Mouse (Mus musculus) granulocyte monocyte progenitor cell, adult 5-6 weeks (primary cell): ENCODE data around the gene Mtm1. TPM values are rescaled to one million over a fixed set of nuclear protein-coding genes. Genes with fewer than 3 reads are reported as not detected.

Source experiments
- ATAC-seq: replicated peaks from 2 replicates; pipeline ENCODE4 v1.8.0; 2016; ENCODE audit warnings: mild to moderate bottlenecking, moderate TSS enrichment, inconsistent platforms; ENCODE audit not compliant: poor library complexity, severe bottlenecking
- total RNA-seq, 2 experiments: library from RNA; stranded (forward) in 1 of 2; stranded (reverse) in 1 of 2; fragments of 200-712, 200-1000 nt in 1 of 2; fragments of >200 nt in 1 of 2; fragmentation: Nextera tagmentation in 1 of 2; gene quantifications; 2 replicates each; pipeline ENCODE4 v1.2.3; 2014 to 2017

Mtm1 gene
- total RNA-seq (2014; fragmentation: Nextera tagmentation) = 26.0 and 28.3 TPM in 2 replicates
- 28.8 and 43.0 TPM in 2 replicates for total RNA-seq (2017)

DNA sequence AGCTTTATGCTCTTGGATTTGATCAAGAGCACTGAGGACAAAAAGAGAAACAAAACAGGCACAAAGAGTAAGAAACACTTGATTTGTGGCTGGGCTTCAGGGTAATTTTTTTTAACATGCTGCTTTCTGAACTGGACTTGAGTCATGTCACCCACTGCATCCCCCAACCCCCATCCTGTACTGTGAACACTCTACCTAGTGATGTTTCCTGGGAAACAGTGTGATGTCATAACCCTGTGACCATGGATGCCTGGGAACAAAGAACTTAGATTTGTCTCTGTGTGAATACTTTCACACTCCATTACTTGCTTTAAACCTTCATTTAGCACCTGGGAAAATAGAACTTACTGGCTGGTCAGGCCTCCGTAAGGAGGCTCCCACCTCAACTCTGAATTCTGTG lies at the start of gene Mtm1:
Mtm1 (plus strand) TSS at position 301 of the 400 bp plus-strand sequence.
- ATAC-seq = no peak

DNA sequence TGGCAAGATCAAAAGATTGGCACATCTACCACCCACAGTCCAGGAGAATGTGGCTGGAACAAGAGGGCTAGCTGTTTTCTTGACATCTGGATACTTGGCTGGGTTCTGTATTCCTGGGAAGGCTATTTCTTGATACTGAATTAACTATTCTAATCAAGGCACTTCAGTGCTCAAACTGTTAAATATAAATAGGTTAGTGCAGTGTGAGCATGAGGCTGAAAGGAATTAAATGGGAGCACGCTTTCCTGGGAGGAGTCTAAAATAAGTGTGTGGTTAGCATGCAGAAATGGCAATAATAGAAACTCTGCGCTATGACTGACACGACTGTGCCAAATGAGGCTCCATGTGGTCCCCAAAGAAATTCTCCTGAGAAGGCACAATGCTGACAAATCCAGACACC lies 29.0 kb upstream of the Mtm1 start:
- ATAC-seq = no peak

- no peak for ATAC-seq
Measured at GRCm38 (mm10) chrX:71183671-71184070, 26.9 kb upstream of the Mtm1 start.

DNA sequence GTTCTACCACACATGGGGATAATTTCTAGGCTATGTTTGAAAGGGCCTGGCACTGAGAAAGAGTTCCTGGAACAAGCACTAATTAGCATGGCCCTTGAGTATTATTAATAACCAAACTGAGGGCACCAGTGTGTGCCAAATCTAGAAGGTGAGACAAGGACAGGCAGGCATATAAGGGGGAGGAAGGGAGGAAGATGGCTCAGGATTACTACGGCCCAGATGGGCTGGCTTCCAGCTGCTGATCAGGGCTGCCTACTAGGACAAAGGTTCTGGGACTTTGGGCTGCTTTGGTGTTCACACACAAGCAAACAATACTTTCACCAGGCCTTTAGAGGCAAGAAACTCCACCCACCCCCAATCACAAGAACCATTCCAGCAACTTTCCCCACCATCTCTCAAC lies 24.2 kb upstream of the Mtm1 start:
- ATAC-seq = no peak

GRCm38 (mm10) chrX:71204776-71205175 lies 5.8 kb upstream of the Mtm1 start:
- ATAC-seq = peak; percentile 66

- peak; percentile 93 for ATAC-seq
Measured at GRCm38 (mm10) chrX:71205821-71206542, 4.6 kb upstream of the Mtm1 start.

- ATAC-seq = peak; percentile 73
Measured at GRCm38 (mm10) chrX:71206595-71206994, 4.0 kb upstream of the Mtm1 start.

GRCm38 (mm10) chrX:71212911-71213310 lies 2.3 kb downstream of the Mtm1 start:
- ATAC-seq = no peak

- ATAC-seq = peak; percentile 91
Measured at GRCm38 (mm10) chrX:71214441-71215112, 4.0 kb downstream of the Mtm1 start.

GRCm38 (mm10) chrX:71215113-71215708 lies 4.6 kb downstream of the Mtm1 start:
- ATAC-seq = peak; percentile 78

GRCm38 (mm10) chrX:71216879-71217278 lies 6.3 kb downstream of the Mtm1 start:
- no peak for ATAC-seq

GRCm38 (mm10) chrX:71218853-71219252 lies 8.3 kb downstream of the Mtm1 start:
- no peak for ATAC-seq

DNA sequence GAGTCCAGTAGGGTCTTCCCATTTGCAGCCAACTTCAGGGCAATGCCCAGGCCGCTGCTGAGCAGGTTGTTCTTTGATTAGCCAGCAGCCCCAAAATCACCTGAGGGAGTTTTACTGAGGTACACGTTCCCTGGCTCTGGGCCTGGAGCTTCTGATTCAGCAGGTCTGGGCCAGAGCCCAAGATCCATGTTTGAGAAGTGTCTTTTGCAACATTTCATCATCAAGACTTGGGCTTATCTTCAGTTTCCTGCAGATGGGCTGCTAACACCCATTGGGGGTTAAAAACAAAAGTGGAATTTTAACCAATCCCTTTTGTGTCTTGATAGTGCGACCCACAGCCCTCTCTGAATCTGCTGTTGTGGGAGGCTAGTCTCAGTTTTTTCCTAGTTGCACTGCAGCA lies 10.3 kb downstream of the Mtm1 start:
- ATAC-seq = peak; percentile 81

- ATAC-seq = peak; percentile 60
Measured at GRCm38 (mm10) chrX:71222648-71223408, 12.3 kb downstream of the Mtm1 start.

- ATAC-seq = peak; percentile 60
Measured at GRCm38 (mm10) chrX:71226881-71227280, 16.3 kb downstream of the Mtm1 start.

DNA sequence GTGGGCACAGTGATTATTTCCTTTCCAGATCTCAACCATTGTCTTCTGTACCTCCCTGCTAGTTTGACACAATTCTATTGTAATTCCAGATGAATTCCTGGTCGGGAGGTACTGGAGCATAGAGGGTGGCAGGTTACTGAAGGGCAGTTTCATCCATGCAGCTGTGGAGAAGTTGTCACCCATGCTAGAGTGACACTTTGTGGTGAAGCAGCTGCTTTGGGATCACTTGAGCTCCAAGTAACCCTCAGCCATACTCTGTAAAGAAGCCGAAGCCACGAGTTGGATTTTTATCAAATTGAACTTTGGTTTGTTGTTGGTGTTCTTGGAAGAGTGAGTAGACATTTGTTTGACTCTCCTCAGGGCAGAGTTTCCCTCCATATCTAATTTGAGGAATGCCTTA lies 17.6 kb downstream of the Mtm1 start:
- ATAC-seq = no peak

GRCm38 (mm10) chrX:71230847-71231246 lies 20.3 kb downstream of the Mtm1 start:
- no peak for ATAC-seq

DNA sequence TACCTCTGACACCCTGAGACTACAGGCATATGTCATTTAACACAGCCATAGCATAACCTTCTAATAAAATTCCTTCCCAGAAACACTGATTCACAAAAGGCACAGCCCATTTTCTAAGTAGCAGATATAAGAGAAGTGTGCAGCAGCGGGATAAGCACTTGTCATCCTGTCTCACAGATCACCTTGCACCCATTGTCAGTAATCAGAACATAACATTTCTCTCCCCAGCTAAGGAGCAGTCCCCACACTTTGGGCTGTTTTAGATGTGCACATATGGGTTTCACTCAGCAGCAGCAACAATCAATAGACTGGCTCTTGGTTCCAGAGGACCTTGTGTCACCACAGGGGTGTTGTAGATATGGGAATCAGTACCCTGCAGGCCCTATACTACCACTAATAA lies 45.9 kb downstream of the Mtm1 start:
- no peak for ATAC-seq

DNA sequence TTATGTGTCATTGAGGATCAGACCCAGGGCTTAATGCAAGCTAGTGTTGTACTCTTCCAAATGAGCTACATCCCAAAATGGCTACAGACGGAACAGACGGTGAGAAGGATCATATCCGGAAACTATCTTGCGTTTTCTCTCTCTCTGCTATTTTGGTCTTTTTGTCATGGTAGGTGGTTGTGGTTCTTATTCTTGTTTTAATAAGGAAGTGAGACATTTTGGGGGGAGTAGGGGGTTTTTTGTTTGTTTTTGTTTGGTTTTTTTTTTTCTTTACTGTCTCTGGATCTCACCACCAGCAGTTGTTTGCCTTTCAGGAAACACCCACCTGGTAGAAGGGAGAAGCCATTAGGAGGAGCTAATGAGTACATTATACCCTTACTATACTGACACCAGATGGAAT lies 50.3 kb downstream of the Mtm1 start:
- ATAC-seq = no peak

DNA sequence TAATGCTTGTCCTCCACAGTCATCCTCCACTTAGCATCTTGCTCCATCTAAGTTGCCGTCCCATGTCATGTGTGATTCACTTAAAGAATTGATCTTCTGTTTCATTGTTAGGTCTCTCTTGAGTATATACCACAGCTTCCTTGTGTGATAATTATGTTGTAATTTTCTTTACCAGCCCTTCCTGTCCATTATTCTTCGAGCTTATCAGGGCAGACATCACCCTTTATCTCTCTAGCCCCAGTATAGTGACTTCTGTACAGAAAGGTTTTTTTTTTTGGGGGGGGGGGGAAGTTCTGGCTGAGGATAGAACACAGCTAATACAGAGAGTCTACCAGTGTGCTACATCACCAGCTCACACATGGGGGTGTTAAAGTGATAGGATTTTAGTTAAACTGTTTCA lies 53.7 kb downstream of the Mtm1 start:
- ATAC-seq = peak; percentile 87

- ATAC-seq = no peak
Measured at GRCm38 (mm10) chrX:71268972-71269371, 58.4 kb downstream of the Mtm1 start.
